Comparison of ENCODE assay signal across 13 mouse cellular contexts in the genomic region with DNA sequence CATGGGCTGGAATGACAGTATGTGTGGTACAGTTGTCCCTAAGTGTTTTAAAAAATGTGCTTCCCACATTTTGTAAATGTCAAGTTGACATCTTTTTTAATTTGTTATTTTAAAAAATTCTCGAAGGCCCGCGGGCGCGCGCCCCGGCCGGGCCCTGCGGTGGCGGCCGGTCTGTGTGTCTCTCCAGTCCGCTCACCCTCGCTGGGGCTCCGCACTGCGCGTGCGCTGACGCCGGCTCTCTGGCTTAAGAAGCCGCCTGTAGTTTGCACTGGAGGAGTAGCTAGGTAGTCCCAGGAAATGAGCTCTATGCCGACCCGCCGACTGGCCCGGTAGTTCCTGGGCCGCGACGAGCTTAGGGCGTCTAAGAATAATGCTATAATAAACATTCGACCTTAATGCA. TPM values are rescaled to one million over a fixed set of nuclear protein-coding genes. Genes with fewer than 3 reads are reported as not detected.
DNase-seq lines count a peak whose midpoint lies in the region; ATAC-seq lines count a peak whose summit lies in the region.
"Had no signal": no experiment of that assay in that cellular context is flagged by ENCODE, and none has a peak within 500 bp of the region (broad histone marks: within the 10 kb centered on the region; RNA-seq: fewer than 3 reads in every experiment).

No protein-coding gene starts in this region.

- ATAC-seq in common myeloid progenitor, adult 5-6 weeks (replicated peaks; ENCODE audit: low read depth, poor library complexity, severe bottlenecking), result 0 out of 2 replicates have a peak, but pooled peaks have one; percentile 47
- ATAC-seq in erythroblast, adult 5-6 weeks (replicated peaks; ENCODE audit: low FRiP score, poor library complexity, severe bottlenecking), result peak; percentile 67; the same call in 1 of the 2 replicates
- ATAC-seq in granulocyte monocyte progenitor cell, adult 5-6 weeks (replicated peaks; ENCODE audit: poor library complexity, severe bottlenecking), result peak; percentile 69
- ATAC-seq in megakaryocyte, adult 5-6 weeks (ENCODE audit: poor library complexity, severe bottlenecking), result peak; percentile 74
- ATAC-seq in neutrophil, adult 5-6 weeks (ENCODE audit: extremely low read depth, insufficient number of reproducible peaks, low FRiP score, poor library complexity, severe bottlenecking), result 0 out of 2 replicates have a peak, but pooled peaks have one; percentile 44

- DNase-seq in 3134 (ENCODE audit: extremely low read depth, insufficient read length, low spot score), result peak; percentile 8
- peak; percentile 8 for DNase-seq in liver
- DNase-seq in testis, postnatal 14 days (ENCODE audit: low spot score), result peak; percentile 3

RNA-seq across cellular contexts. Expression of gene Cyp2b13, which starts 10.4 kb away (rescaled TPM):
- not detected in 2 replicates for total RNA-seq in common myeloid progenitor, adult 5-6 weeks (2017)
- not detected in 2 replicates for total RNA-seq in erythroblast, adult 5-6 weeks (2015; ENCODE audit: low replicate concordance)
- not detected in 2 replicates for total RNA-seq in erythroblast, adult 5-6 weeks (2017; ENCODE audit: low replicate concordance)
- not detected in 2 replicates for total RNA-seq in granulocyte monocyte progenitor cell, adult 5-6 weeks (2014; fragmentation: Nextera tagmentation)
- total RNA-seq in granulocyte monocyte progenitor cell, adult 5-6 weeks (2017), result not detected in 2 replicates
- not detected in 2 replicates for total RNA-seq in megakaryocyte, adult 5-6 weeks (2015)
- not detected in 2 replicates for total RNA-seq in megakaryocyte, adult 5-6 weeks (2017)
- not detected in 2 replicates for total RNA-seq in neutrophil, adult 5-6 weeks (2017)
- total RNA-seq: forebrain, postnatal 0 days; gastrocnemius, adult 8-10 months; gastrocnemius, postnatal 25 days; heart, adult 2 months; MEL had no signal

Comparison
In these comparisons a context has a peak if more than half of its experiments do, and no peak if none do; other contexts are left out.
1. Peak in every context shown above with its lines: DNase-seq and ATAC-seq.